Mouse (Mus musculus) heart, postnatal 0 days (tissue): ENCODE data around the gene Zcchc14. TPM values are rescaled to one million over a fixed set of nuclear protein-coding genes. Genes with fewer than 3 reads are reported as not detected.
"Not testable (repeated sequence)": the region's sequence is repeated elsewhere in the genome, so short reads cannot be mapped to it uniquely, and the experiment has no call there.

Experiments used
- ATAC-seq: fragments of 200-750 bp; cut with Nextera tagmentation; 2 replicates; pipeline ENCODE4 v1.8.0; 2017; ENCODE audit warnings: low read depth, moderate number of reproducible peaks, moderate library complexity; ENCODE audit not compliant: insufficient read depth
- DNase-seq: peaks from one replicate; pipeline ENCODE4 v3.0.0-alpha.2; 2016; ENCODE audit warnings: low spot score
- H3K27ac ChIP-seq: fragments of 300-500 bp; sonication (generic); 2 replicates; pipeline ENCODE4 v1.5.1; 2014; ENCODE audit warnings: low read depth, mild to moderate bottlenecking
- H3K27me3 ChIP-seq: fragments of 300-500 bp; sonication (generic); 2 replicates; pipeline ENCODE4 v1.6.1; 2014; ENCODE audit warnings: low read length, mixed read lengths; ENCODE audit not compliant: control insufficient read depth, insufficient read depth
- H3K36me3 ChIP-seq: fragments of 300-500 bp; sonication (generic); replicated peaks from 2 replicates; pipeline ENCODE4 v1.6.1; 2014; ENCODE audit warnings: low read length, mixed read lengths; ENCODE audit not compliant: control insufficient read depth, insufficient read depth
- H3K4me1 ChIP-seq: fragments of 300-500 bp; sonication (generic); 2 replicates; pipeline ENCODE4 v1.6.1; 2014; ENCODE audit warnings: antibody characterized with exemption; ENCODE audit not compliant: control insufficient read depth, insufficient read depth
- H3K4me2 ChIP-seq: fragments of 300-500 bp; sonication (generic); 2 replicates; pipeline ENCODE4 v1.6.1; 2014; ENCODE audit warnings: low read depth, mild to moderate bottlenecking, low read length, moderate library complexity
- H3K4me3 ChIP-seq: fragments of 300-500 bp; sonication (generic); 2 replicates; pipeline ENCODE4 v1.5.1; 2014; ENCODE audit warnings: low read depth, low read length
- H3K9ac ChIP-seq: fragments of 300-500 bp; sonication (generic); replicated peaks from 2 replicates; pipeline ENCODE4 v1.6.1; 2014; ENCODE audit warnings: low read depth, low read length, mixed read lengths
- H3K9me3 ChIP-seq: fragments of 300-500 bp; sonication (generic); replicated peaks from 2 replicates; pipeline ENCODE4 v1.6.1; 2016; ENCODE audit warnings: low read length; ENCODE audit not compliant: control insufficient read depth
- CTCF ChIP-seq: IDR thresholded peaks from 2 replicates; pipeline ENCODE4 v1.5.1; 2016; ENCODE audit warnings: antibody characterized with exemption, control low read depth, low read depth
- EP300 ChIP-seq: IDR thresholded peaks from 2 replicates; pipeline ENCODE4 v1.6.1; 2016; ENCODE audit warnings: antibody characterized with exemption, low read depth
- WGBS: fragments of 180-500 bp; shearing (Covaris S2); extraction: QIAGEN DNeasy Blood & Tissue Kit; methylation state at CpG from one replicate; pipeline ENCODE4 v1.1.7; 2014; 5-methylcytosine and 5-hydroxymethylcytosine counted together
- polyA plus RNA-seq: library from polyadenylated mRNA; unstranded; fragments of >200 nt; fragmentation: Nextera tagmentation; extraction: Ambion mirVana; gene quantifications from 2 replicates; pipeline ENCODE4 v1.2.1, GENCODE M21; 2015
- total RNA-seq: library from RNA; depleted of rRNA; stranded (reverse); fragments of >200 nt; gene quantifications from 2 replicates; pipeline ENCODE4 v1.2.3, GENCODE M21; 2014; ENCODE audit warnings: low replicate concordance

The Zcchc14 gene
- total and polyA plus RNA-seq, 2 experiments from 2014 or later = 5.6 to 18.1 TPM

GRCm38 (mm10) chr8:121598892-121599291 lies 53.8 kb downstream of the Zcchc14 start:
- DNase-seq (peak; percentile 84), ATAC-seq (peak; percentile 75)
- H3K4me3 ChIP-seq = no peak overlapping the region
- H3K27ac ChIP-seq = no peak overlapping the region
- TF ChIP-seq CTCF (peak; percentile 92), EP300 (no peak)
- H3K4me1 ChIP-seq = no peaks in the 10 kb centered on the region
- peaks cover 72% of the 10 kb centered on the region for H3K36me3 ChIP-seq
- 22% methylated on average over 7 of the region's 7 CpGs for WGBS
- H3K9me3 ChIP-seq = no peaks in the 10 kb centered on the region
- no peaks in the 10 kb centered on the region for H3K27me3 ChIP-seq
- no peak overlapping the region for H3K9ac ChIP-seq
- no peak overlapping the region for H3K4me2 ChIP-seq

GRCm38 (mm10) chr8:121598190-121598589 lies 54.5 kb downstream of the Zcchc14 start:
- WGBS = 88% methylated on average over 7 of the region's 7 CpGs
- no peaks in the 10 kb centered on the region for H3K27me3 ChIP-seq
- DNase-seq (no peak), ATAC-seq (no peak)
- H3K9me3 ChIP-seq = no peaks in the 10 kb centered on the region
- peaks cover 75% of the 10 kb centered on the region for H3K36me3 ChIP-seq
- no peak overlapping the region for H3K27ac ChIP-seq
- no peaks in the 10 kb centered on the region for H3K4me1 ChIP-seq
- no peak overlapping the region for H3K4me3 ChIP-seq
- TF ChIP-seq EP300 (no peak), CTCF (no peak)
- H3K4me2 ChIP-seq = no peak overlapping the region
- H3K9ac ChIP-seq = no peak overlapping the region

- H3K9me3 ChIP-seq, H3K27me3 ChIP-seq, ATAC-seq, H3K27ac ChIP-seq, H3K4me2 ChIP-seq, H3K4me3 ChIP-seq, DNase-seq, H3K4me1 ChIP-seq, H3K9ac ChIP-seq: not testable (repeated sequence)
- 67% methylated on average over 2 of the region's 2 CpGs for WGBS
- H3K36me3 ChIP-seq = peaks cover 75% of the 10 kb centered on the region
Measured at GRCm38 (mm10) chr8:121597492-121597891, 55.2 kb downstream of the Zcchc14 start.

GRCm38 (mm10) chr8:121593983-121594382 lies 58.7 kb downstream of the Zcchc14 start:
- ATAC-seq (no peak), DNase-seq (peak; percentile 32)
- Histone ChIP-seq H3K36me3 (peaks cover 45% of the 10 kb centered on the region), H3K4me2 (no peak overlapping the region), H3K4me1 (peaks cover 13% of the 10 kb centered on the region), H3K27ac (peak overlapping the region; percentile 52), H3K4me3 (no peak overlapping the region), H3K9me3 (no peaks in the 10 kb centered on the region), H3K27me3 (no peaks in the 10 kb centered on the region), H3K9ac (no peak overlapping the region)
- WGBS = 63% methylated on average over 9 of the region's 9 CpGs
- TF ChIP-seq CTCF (no peak), EP300 (no peak)

- no peak for TF ChIP-seq CTCF
- no peak for TF ChIP-seq EP300
- DNase-seq = no peak
- H3K4me3 ChIP-seq = no peak overlapping the region
- H3K36me3 ChIP-seq = peaks cover 44% of the 10 kb centered on the region
- H3K4me2 ChIP-seq = no peak overlapping the region
- peaks cover 13% of the 10 kb centered on the region for H3K4me1 ChIP-seq
- WGBS = 89% methylated on average over 5 of the region's 5 CpGs
- no peak for ATAC-seq
- H3K9me3 ChIP-seq = no peaks in the 10 kb centered on the region
- no peak overlapping the region for H3K27ac ChIP-seq
- H3K27me3 ChIP-seq = no peaks in the 10 kb centered on the region
- H3K9ac ChIP-seq = no peak overlapping the region
Measured at GRCm38 (mm10) chr8:121593293-121593692, 59.4 kb downstream of the Zcchc14 start.
